Mouse (Mus musculus): ENCODE data around the gene Gm20388.

GRCm38 (mm10) chr8:121621879-121622278, 1711.2 kb downstream of the Gm20388 start:
- TF ChIP-seq CTCF (IDR thresholded peaks at IDR 0.05; ENCODE audit: borderline replicate concordance, insufficient read depth, low read depth, low read length) (no peak), POLR2A (IDR thresholded peaks at IDR 0.05; ENCODE audit: borderline replicate concordance, insufficient read depth, low read length) (no peak)
